Mouse (Mus musculus): Measurements from ENCODE around the gene Btrc. TPM values are rescaled to one million over a fixed set of nuclear protein-coding genes. Genes with fewer than 3 reads are reported as not detected.

Gene Btrc
- polyA plus RNA-seq, 1 experiment from 2014 or later: 43.5 TPM

DNA sequence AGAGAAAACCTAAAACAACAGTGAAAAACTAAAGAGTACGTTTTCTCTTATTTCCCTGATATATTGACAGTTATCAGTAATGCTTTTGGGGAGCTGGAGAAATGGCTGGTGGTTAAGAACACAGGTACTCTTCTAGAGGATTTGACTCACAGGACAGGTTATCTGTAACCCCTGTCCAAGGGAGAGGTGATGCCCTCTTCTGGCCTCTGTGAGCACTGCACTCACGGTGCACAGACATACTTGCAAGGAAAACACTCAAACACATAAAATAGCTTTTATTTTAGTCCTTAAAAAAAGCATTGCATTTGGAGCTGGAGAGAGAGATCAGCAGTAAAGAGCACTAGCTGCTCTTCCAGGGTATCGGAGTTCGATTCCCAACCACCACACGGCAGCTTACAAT lies 106.2 kb downstream of the Btrc start:
- no peak overlapping the region for H3K27ac ChIP-seq (ENCODE audit: low read depth)
- H3K9ac ChIP-seq: no peak overlapping the region
- no peak overlapping the region for H3K4me2 ChIP-seq
- 92% methylated on average over 5 of the region's 5 CpGs for WGBS
- H3K27me3 ChIP-seq (ENCODE audit: insufficient read depth, low read length): no peaks in the 10 kb centered on the region
- H3K9me3 ChIP-seq (ENCODE audit: low read depth, low read length): no peaks in the 10 kb centered on the region
- no peak overlapping the region for H3K4me3 ChIP-seq (ENCODE audit: low read depth, low read length)
- H3K4me1 ChIP-seq (ENCODE audit: insufficient read depth): peaks cover 6% of the 10 kb centered on the region
- DNase-seq (no peak), ATAC-seq (ENCODE audit: insufficient read depth) (no peak)
- H3K36me3 ChIP-seq (ENCODE audit: insufficient read depth): peaks cover 6% of the 10 kb centered on the region; the same call in 1 of the 2 replicates
- 0 out of 2 replicates have a peak, but pooled peaks have one; percentile 2 for TF ChIP-seq CTCF (IDR thresholded peaks at IDR 0.05; ENCODE audit: low read depth)

DNA sequence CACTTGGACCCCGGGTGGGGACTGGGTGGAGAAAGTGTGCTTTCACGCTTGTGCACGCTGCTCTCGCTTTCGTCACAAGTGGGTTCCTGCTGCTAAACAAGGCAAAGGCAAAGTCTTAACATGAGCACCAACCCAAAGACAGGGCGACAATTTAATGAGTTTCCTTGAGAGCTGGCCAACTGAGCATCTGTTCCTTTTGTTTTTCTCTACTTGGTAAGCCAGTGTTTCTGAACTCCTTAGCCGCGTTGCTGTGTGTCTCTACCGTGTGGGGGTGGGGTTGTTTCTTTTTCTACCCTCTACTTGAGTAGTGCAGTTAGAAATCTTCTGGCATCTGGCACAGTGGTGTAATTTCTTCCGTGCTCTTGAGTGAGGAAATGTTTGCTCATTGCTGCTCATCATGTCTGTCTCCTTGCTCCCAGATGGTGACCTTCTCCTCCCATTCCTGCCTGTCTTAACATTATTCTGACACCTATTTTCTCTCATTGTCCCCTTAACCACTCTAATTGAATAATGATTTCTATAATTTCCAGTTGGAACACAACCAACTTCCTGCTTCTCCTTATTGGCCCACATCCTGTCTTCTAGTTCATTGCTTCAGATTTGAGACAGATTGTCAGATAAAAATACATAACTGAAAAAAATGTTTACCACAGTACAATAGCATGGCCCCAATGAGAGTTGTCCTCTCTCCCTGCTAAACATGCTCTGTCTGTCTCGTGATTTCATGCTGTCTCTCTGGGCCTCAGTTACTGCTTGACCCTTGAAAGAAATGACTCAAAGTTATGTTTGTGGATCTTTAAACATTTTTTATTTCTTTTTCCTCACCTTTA lies 109.4 kb downstream of the Btrc start:
- Histone ChIP-seq H3K4me1 (ENCODE audit: insufficient read depth) (peaks cover 6% of the 10 kb centered on the region), H3K36me3 (ENCODE audit: insufficient read depth) (peaks cover 6% of the 10 kb centered on the region; the same call in 1 of the 2 replicates), H3K9me3 (ENCODE audit: low read depth, low read length) (no peaks in the 10 kb centered on the region), H3K4me2 (no peak overlapping the region), H3K4me3 (ENCODE audit: low read depth, low read length) (no peak overlapping the region), H3K27me3 (ENCODE audit: insufficient read depth, low read length) (no peaks in the 10 kb centered on the region), H3K27ac (ENCODE audit: low read depth) (no peak overlapping the region), H3K9ac (no peak overlapping the region)
- WGBS: 59% methylated on average over 11 of the region's 11 CpGs
- DNase-seq (peak; percentile 59), ATAC-seq (ENCODE audit: insufficient read depth) (no peak)
- no peak for TF ChIP-seq CTCF (IDR thresholded peaks at IDR 0.05; ENCODE audit: low read depth)

GRCm38 (mm10) chr19:45474686-45475085 lies 111.2 kb downstream of the Btrc start:
- WGBS: 69% methylated on average over 4 of the region's 4 CpGs
- Histone ChIP-seq H3K27ac (ENCODE audit: low read depth) (no peak overlapping the region), H3K4me1 (ENCODE audit: insufficient read depth) (peaks cover 6% of the 10 kb centered on the region), H3K9me3 (ENCODE audit: low read depth, low read length) (no peaks in the 10 kb centered on the region), H3K27me3 (ENCODE audit: insufficient read depth, low read length) (no peaks in the 10 kb centered on the region), H3K4me3 (ENCODE audit: low read depth, low read length) (no peak overlapping the region), H3K4me2 (no peak overlapping the region), H3K9ac (no peak overlapping the region), H3K36me3 (ENCODE audit: insufficient read depth) (peaks cover 6% of the 10 kb centered on the region; the same call in 1 of the 2 replicates)
- TF ChIP-seq CTCF (IDR thresholded peaks at IDR 0.05; ENCODE audit: low read depth): no peak
- no peak for DNase-seq
- ATAC-seq (ENCODE audit: insufficient read depth): no peak

GRCm38 (mm10) chr19:45475928-45476553 lies 112.5 kb downstream of the Btrc start:
- no peaks in the 10 kb centered on the region for H3K9me3 ChIP-seq (ENCODE audit: low read depth, low read length)
- TF ChIP-seq CTCF (IDR thresholded peaks at IDR 0.05; ENCODE audit: low read depth): no peak
- H3K27me3 ChIP-seq (ENCODE audit: insufficient read depth, low read length): no peaks in the 10 kb centered on the region
- 55% methylated on average over 24 of the region's 24 CpGs for WGBS
- no peak for ATAC-seq (ENCODE audit: insufficient read depth)
- H3K4me1 ChIP-seq (ENCODE audit: insufficient read depth): peaks cover 6% of the 10 kb centered on the region
- H3K27ac ChIP-seq (ENCODE audit: low read depth): no peak overlapping the region
- H3K36me3 ChIP-seq (ENCODE audit: insufficient read depth): peaks cover 5% of the 10 kb centered on the region; the same call in 1 of the 2 replicates
- H3K4me3 ChIP-seq (ENCODE audit: low read depth, low read length): no peak overlapping the region
- no peak overlapping the region for H3K4me2 ChIP-seq
- H3K9ac ChIP-seq: no peak overlapping the region
- peak; percentile 32 for DNase-seq

DNA sequence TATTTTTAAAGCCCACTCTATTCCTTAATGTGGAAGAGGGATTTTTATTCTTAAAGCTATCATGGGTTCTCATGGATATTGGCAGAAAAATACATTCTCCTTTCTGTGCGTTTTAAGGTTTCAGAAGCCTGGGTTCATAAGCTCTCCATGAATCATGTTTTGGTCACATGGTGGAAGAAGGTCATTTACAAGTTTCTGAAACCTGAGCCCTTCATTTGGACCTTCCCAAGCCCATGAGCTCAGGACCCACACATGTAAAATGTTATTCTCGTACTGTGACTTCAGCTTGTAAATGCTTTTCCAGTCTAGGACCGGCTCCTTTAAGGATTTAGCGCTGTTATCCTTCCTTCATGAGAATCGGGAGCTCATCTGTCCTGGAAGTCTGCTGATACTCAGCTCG lies 116.0 kb downstream of the Btrc start:
- H3K9me3 ChIP-seq (ENCODE audit: low read depth, low read length): no peaks in the 10 kb centered on the region
- no peak for ATAC-seq (ENCODE audit: insufficient read depth)
- no peak overlapping the region for H3K9ac ChIP-seq
- no peaks in the 10 kb centered on the region for H3K4me1 ChIP-seq (ENCODE audit: insufficient read depth)
- H3K27me3 ChIP-seq (ENCODE audit: insufficient read depth, low read length): no peaks in the 10 kb centered on the region
- no peak overlapping the region for H3K27ac ChIP-seq (ENCODE audit: low read depth)
- TF ChIP-seq CTCF (IDR thresholded peaks at IDR 0.05; ENCODE audit: low read depth): no peak
- DNase-seq: no peak
- no peak overlapping the region for H3K4me3 ChIP-seq (ENCODE audit: low read depth, low read length)
- H3K36me3 ChIP-seq (ENCODE audit: insufficient read depth): no peaks in the 10 kb centered on the region
- no peak overlapping the region for H3K4me2 ChIP-seq
- WGBS: 81% methylated on average over 6 of the region's 6 CpGs

GRCm38 (mm10) chr19:45480490-45480889 lies 117.0 kb downstream of the Btrc start:
- TF ChIP-seq CTCF (IDR thresholded peaks at IDR 0.05; ENCODE audit: low read depth): no peak
- Histone ChIP-seq H3K4me3 (ENCODE audit: low read depth, low read length) (no peak overlapping the region), H3K9ac (no peak overlapping the region), H3K4me2 (no peak overlapping the region), H3K27ac (ENCODE audit: low read depth) (no peak overlapping the region), H3K36me3 (ENCODE audit: insufficient read depth) (no peaks in the 10 kb centered on the region), H3K9me3 (ENCODE audit: low read depth, low read length) (no peaks in the 10 kb centered on the region), H3K4me1 (ENCODE audit: insufficient read depth) (no peaks in the 10 kb centered on the region), H3K27me3 (ENCODE audit: insufficient read depth, low read length) (no peaks in the 10 kb centered on the region)
- DNase-seq (no peak), ATAC-seq (ENCODE audit: insufficient read depth) (no peak)
- 76% methylated on average over 2 of the region's 2 CpGs for WGBS

DNA sequence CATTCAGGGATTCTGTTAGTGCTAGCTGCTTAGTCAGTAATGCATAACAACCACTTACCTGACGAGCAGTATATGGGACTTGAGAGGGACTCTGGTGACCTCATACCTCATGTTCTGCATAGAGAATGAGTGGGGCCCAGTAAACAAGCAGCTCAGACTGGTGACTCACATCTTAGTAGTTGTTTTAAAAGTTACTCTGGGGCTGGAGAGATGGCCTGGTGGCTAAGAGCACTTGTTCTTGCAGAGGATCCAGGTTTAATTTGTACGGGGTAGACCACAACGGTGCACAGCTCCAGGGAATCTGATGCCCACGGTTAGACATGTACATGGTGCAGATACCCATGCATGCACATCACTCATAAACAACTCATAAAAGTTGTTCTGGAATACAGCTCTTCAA lies 117.4 kb downstream of the Btrc start:
- Histone ChIP-seq H3K27ac (ENCODE audit: low read depth) (no peak overlapping the region), H3K4me2 (no peak overlapping the region), H3K9ac (no peak overlapping the region), H3K27me3 (ENCODE audit: insufficient read depth, low read length) (no peaks in the 10 kb centered on the region), H3K36me3 (ENCODE audit: insufficient read depth) (no peaks in the 10 kb centered on the region), H3K4me1 (ENCODE audit: insufficient read depth) (no peaks in the 10 kb centered on the region), H3K9me3 (ENCODE audit: low read depth, low read length) (no peaks in the 10 kb centered on the region), H3K4me3 (ENCODE audit: low read depth, low read length) (no peak overlapping the region)
- ATAC-seq (ENCODE audit: insufficient read depth) (no peak), DNase-seq (no peak)
- WGBS: 86% methylated on average over 4 of the region's 4 CpGs
- no peak for TF ChIP-seq CTCF (IDR thresholded peaks at IDR 0.05; ENCODE audit: low read depth)

Measured in lung, embryonic 14.5 days (tissue).